Mouse (Mus musculus): Measurements from ENCODE around the gene Taar5. TPM values are rescaled to one million over a fixed set of nuclear protein-coding genes. Genes with fewer than 3 reads are reported as not detected.
A peak's percentile ranks its signal among the peaks of the same experiment; 100 is the strongest.

Gene Taar5
- polyA plus RNA-seq, 1 experiment, result not detected

DNA sequence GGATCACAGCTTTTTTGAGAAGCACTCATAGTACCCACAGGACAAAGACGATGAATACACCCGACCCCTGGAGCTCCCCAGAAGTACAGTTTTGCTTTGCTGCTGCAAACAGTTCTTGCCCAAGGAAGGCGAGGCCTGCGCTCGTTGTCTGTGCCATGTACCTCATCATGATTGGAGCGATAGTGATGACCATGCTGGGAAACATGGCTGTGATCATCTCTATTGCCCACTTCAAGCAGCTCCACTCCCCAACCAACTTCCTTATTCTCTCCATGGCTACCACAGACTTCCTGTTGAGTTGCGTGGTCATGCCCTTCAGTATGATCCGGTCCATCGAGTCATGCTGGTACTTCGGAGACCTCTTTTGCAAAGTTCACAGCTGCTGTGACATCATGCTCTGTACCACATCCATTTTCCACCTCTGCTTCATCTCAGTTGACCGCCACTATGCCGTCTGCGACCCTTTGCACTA is 10.0 kb upstream of the Taar5 start, which contains the start of gene Taar4:
Gene Taar4 (plus strand): TSS at position 51 of the 472 bp plus-strand sequence.
- Histone ChIP-seq H3K27ac (ENCODE audit: insufficient read depth, low read length) (no peak within 1 kb of the TSS), H3K4me3 (ENCODE audit: insufficient read depth, low read length) (no peak within 1 kb of the TSS), H3K4me1 (ENCODE audit: control insufficient read depth, insufficient read depth, low read length) (no peaks in the 10 kb centered on the region)
- TF ChIP-seq POLR2A (IDR thresholded peaks at IDR 0.05; ENCODE audit: low read depth, low read length) (no peak), CTCF (IDR thresholded peaks at IDR 0.05; ENCODE audit: borderline replicate concordance, insufficient read depth, low read length) (no peak)

DNA sequence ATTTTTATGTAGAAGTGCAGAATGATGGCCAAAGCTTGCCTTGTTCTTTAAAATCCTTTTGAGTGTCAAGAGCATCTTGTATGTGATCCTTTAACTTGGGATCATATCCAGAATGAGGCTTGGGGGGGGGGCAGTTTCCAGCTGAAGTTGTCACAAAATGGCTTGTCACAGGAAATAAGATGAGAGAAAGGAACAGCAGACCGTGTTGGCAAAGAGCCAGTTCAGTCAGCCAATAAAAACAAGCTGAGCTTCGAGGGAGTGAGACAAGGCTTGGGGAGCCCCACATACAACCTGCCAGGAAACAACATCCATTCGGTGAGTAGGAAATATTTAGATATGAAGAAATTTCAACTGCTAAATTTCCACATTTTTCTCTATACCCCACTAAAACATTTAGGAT is 7.1 kb upstream of the Taar5 start:
- TF ChIP-seq POLR2A (IDR thresholded peaks at IDR 0.05; ENCODE audit: low read depth, low read length) (no peak), CTCF (IDR thresholded peaks at IDR 0.05; ENCODE audit: borderline replicate concordance, insufficient read depth, low read length) (no peak)
- Histone ChIP-seq H3K27ac (ENCODE audit: insufficient read depth, low read length) (no peak overlapping the region), H3K4me3 (ENCODE audit: insufficient read depth, low read length) (no peak overlapping the region), H3K4me1 (ENCODE audit: control insufficient read depth, insufficient read depth, low read length) (no peaks in the 10 kb centered on the region)

DNA sequence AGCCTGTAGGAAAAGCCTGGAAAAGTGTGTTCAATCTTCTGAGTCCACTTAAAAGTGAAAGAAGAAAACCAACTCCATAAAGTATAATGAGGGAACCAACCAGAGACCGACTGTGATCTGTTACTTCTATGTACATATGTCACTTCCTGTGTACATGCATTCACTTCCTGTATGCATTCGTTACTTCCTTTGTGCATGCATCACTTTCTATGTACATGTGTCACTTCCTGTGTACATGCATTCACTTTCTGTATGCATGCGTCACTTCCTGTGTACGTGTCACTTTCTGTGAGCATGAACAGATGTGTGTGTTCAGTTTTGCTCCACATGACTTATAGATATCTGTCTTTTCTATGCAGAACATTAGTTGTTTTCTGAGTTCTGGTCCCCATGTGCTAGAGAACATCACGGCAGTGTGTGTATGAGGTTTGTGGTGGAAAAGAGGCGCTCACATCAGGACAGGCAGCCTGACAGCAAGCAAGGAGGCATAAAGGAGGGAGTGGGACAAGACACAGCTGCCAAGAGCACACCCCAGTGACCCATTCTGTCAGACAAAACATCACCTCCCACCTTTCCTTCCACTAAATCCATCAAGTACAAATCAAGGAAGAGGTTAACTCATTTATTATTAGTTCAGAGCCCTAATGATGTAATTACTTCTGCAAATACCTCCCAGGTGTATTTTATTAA is 5.4 kb upstream of the Taar5 start:
- no peak overlapping the region for H3K27ac ChIP-seq (ENCODE audit: insufficient read depth, low read length)
- TF ChIP-seq POLR2A (IDR thresholded peaks at IDR 0.05; ENCODE audit: low read depth, low read length), result no peak
- no peak for TF ChIP-seq CTCF (IDR thresholded peaks at IDR 0.05; ENCODE audit: borderline replicate concordance, insufficient read depth, low read length)
- H3K4me3 ChIP-seq (ENCODE audit: insufficient read depth, low read length), result no peak overlapping the region
- no peaks in the 10 kb centered on the region for H3K4me1 ChIP-seq (ENCODE audit: control insufficient read depth, insufficient read depth, low read length)

DNA sequence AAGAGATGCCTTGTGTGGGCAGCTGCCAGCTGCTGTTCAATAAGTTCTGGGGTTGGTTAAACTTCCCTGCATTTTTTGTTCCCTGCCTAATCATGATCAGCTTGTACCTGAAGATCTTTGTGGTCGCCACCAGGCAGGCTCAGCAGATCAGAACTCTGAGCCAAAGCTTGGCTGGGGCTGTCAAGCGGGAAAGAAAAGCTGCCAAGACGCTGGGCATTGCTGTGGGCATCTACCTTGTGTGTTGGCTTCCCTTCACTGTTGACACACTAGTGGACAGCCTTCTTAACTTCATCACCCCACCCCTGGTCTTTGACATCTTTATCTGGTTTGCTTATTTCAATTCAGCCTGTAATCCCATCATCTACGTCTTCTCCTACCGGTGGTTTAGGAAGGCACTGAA is 750 bp downstream of the Taar5 start:
- no peak for TF ChIP-seq POLR2A (IDR thresholded peaks at IDR 0.05; ENCODE audit: low read depth, low read length)
- TF ChIP-seq CTCF (IDR thresholded peaks at IDR 0.05; ENCODE audit: borderline replicate concordance, insufficient read depth, low read length), result no peak
- no peak overlapping the region for H3K27ac ChIP-seq (ENCODE audit: insufficient read depth, low read length)
- H3K4me1 ChIP-seq (ENCODE audit: control insufficient read depth, insufficient read depth, low read length), result no peaks in the 10 kb centered on the region
- no peak overlapping the region for H3K4me3 ChIP-seq (ENCODE audit: insufficient read depth, low read length)

DNA sequence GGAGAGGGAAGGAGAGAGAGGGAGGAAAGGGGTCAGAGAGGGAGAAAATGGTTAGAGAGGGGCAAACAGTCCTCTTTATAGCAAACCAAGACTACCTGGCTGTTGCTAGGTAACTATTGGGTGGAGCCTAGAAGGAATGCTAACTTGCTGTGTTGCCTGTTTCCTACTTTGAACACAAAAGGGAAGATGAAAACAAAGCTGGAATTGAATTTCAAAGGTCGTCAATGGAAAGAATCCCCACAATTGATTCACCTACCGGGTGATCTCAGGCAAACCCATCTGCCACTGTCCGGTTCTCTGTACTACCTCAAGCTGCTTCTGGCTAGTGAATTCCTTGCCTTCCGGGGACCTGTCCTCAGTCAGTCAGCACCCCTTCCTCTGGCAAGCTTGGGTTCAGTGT is 7.5 kb downstream of the Taar5 start:
- H3K27ac ChIP-seq (ENCODE audit: insufficient read depth, low read length), result no peak overlapping the region
- 0 out of 2 replicates have a peak, but pooled peaks cover 2% of the 10 kb centered on the region for H3K4me1 ChIP-seq (ENCODE audit: control insufficient read depth, insufficient read depth, low read length)
- TF ChIP-seq CTCF (IDR thresholded peaks at IDR 0.05; ENCODE audit: borderline replicate concordance, insufficient read depth, low read length) (no peak), POLR2A (IDR thresholded peaks at IDR 0.05; ENCODE audit: low read depth, low read length) (no peak)
- H3K4me3 ChIP-seq (ENCODE audit: insufficient read depth, low read length), result no peak overlapping the region

DNA sequence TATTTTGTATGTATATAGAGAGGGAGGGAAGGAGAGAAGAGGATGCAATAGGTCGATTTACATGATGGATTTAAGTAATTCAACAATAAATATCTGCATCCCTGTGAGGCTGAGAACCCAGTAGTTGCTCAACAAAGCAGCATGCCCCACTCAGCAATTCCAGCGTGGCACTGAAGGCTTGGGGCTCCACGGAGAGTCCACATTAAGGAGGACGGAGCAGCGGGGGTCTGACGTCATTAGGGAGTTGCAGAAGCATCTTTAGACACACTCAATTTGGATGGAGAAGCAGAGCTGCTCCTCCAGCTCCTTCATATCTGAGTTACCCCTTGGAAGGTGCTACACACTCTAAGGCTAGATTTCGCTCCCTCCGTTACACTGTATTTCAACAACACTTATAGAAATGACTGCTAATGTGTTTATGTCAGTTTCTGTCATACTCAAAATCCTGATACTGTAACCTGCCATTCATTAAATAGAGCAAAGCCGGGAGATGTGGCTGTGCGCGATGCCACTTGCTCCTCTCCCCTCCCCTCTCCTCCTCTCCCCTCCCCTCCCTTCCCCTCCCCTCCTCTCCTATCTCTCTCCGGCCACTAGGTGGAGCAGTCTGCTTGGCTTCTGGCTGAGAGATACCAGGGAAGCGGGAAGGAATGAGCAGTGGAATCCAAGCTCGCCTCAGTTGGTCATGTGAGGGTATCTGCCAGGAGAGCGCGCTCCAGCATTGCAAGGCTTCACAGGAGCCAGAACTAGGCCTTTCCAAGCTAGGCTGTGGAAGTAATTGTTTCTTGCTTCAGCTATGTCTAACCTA is 8.6 kb downstream of the Taar5 start:
- no peak for TF ChIP-seq POLR2A (IDR thresholded peaks at IDR 0.05; ENCODE audit: low read depth, low read length)
- peak; percentile 71 for TF ChIP-seq CTCF (IDR thresholded peaks at IDR 0.05; ENCODE audit: borderline replicate concordance, insufficient read depth, low read length)
- no peak overlapping the region for H3K27ac ChIP-seq (ENCODE audit: insufficient read depth, low read length)
- H3K4me1 ChIP-seq (ENCODE audit: control insufficient read depth, insufficient read depth, low read length), result 0 out of 2 replicates have a peak, but pooled peaks cover 2% of the 10 kb centered on the region
- H3K4me3 ChIP-seq (ENCODE audit: insufficient read depth, low read length), result no peak overlapping the region

DNA sequence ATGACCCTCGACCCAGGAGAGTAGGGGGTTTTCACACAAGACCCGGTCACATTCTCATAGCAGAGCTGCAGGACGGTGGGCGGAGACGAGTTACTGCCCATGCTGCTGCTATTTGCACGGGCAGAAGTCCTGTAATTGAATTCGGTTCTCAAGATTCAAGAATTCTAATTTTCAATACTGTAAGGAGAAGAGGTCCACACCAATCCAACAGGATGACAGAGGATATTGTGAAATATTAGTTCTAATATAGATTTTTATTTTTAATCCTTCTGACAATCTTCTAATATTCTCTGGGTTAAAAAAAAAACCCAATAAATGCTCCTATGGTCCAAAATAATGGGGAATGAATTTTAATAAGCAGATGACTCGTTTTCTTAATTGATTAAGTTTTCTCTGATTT is 15.0 kb downstream of the Taar5 start, which contains the start of gene Taar6:
Gene Taar6 (minus strand): TSS at position 101 of the 400 bp plus-strand sequence.
- no peaks in the 10 kb centered on the region for H3K4me1 ChIP-seq (ENCODE audit: control insufficient read depth, insufficient read depth, low read length)
- H3K4me3 ChIP-seq (ENCODE audit: insufficient read depth, low read length), result no peak within 1 kb of the TSS
- H3K27ac ChIP-seq (ENCODE audit: insufficient read depth, low read length), result no peak within 1 kb of the TSS
- TF ChIP-seq CTCF (IDR thresholded peaks at IDR 0.05; ENCODE audit: borderline replicate concordance, insufficient read depth, low read length), result no peak
- no peak for TF ChIP-seq POLR2A (IDR thresholded peaks at IDR 0.05; ENCODE audit: low read depth, low read length)

DNA sequence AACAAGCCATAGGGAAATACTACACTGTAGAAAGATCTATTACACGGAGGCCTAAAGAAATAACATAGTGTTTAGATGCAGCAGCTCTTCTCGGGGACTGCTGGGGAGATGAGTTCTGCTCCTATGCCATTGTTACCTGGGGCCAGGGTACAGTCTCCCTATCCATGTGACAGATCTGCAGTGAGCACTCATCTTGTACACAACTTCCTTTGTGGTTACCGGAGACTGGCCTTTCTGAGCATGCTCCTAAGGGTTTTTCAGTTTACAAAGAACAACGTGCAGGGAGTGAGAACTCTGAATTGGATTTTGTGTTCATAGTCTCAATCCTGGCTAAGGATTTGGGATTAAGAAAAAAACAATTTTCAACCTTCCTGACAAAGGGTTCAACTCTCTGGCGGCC is 15.9 kb downstream of the Taar5 start:
- no peak for TF ChIP-seq CTCF (IDR thresholded peaks at IDR 0.05; ENCODE audit: borderline replicate concordance, insufficient read depth, low read length)
- no peak for TF ChIP-seq POLR2A (IDR thresholded peaks at IDR 0.05; ENCODE audit: low read depth, low read length)
- no peak overlapping the region for H3K4me3 ChIP-seq (ENCODE audit: insufficient read depth, low read length)
- no peak overlapping the region for H3K27ac ChIP-seq (ENCODE audit: insufficient read depth, low read length)
- H3K4me1 ChIP-seq (ENCODE audit: control insufficient read depth, insufficient read depth, low read length), result no peaks in the 10 kb centered on the region

DNA sequence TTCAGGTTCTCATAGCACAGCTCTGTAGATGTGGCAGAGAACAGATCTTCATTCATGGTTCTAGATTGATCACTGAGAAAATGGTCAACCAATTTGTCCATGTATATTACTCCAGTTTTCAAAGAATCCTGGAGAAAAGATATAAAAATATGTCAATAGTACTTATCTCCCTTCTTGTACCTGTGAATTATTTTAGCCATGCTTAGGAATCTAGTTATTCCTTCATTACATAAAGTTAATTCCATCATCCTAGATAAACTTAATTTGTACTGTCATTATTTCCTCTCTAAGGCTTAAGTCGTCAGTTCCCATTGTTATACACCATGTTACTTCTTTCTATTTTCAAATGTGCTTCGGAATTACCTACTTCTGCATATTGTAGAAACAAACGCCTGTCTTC is 22.9 kb downstream of the Taar5 start, which contains the start of gene Taar7a:
Gene Taar7a (minus strand): TSS at position 101 of the 400 bp plus-strand sequence.
- Histone ChIP-seq H3K4me1 (ENCODE audit: control insufficient read depth, insufficient read depth, low read length) (no peaks in the 10 kb centered on the region), H3K27ac (ENCODE audit: insufficient read depth, low read length) (no peak within 1 kb of the TSS), H3K4me3 (ENCODE audit: insufficient read depth, low read length) (no peak within 1 kb of the TSS)
- TF ChIP-seq CTCF (IDR thresholded peaks at IDR 0.05; ENCODE audit: borderline replicate concordance, insufficient read depth, low read length) (no peak), POLR2A (IDR thresholded peaks at IDR 0.05; ENCODE audit: low read depth, low read length) (no peak)

DNA sequence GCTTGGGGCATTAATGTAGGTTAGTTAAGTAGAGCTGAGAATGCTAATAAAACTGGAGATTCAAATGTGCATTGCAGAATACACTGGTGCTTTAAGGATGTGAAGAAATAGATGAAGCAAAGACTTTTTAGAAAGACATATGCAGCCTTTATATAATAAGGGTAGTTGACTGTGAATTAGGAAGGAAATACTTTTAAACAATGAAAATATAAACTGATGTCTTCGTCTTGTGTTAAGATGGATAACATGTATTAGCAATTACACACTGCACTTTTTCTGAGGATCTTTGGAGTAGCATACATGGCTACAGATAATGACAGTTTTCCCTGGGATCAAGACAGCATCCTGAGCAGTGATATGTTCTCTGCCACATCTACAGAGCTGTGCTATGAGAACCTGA is 29.1 kb downstream of the Taar5 start, which contains the start of gene Taar7b:
Gene Taar7b (plus strand): TSS at position 301 of the 400 bp plus-strand sequence.
- Histone ChIP-seq H3K4me3 (ENCODE audit: insufficient read depth, low read length) (no peak within 1 kb of the TSS), H3K27ac (ENCODE audit: insufficient read depth, low read length) (no peak within 1 kb of the TSS), H3K4me1 (ENCODE audit: control insufficient read depth, insufficient read depth, low read length) (no peaks in the 10 kb centered on the region)
- TF ChIP-seq POLR2A (IDR thresholded peaks at IDR 0.05; ENCODE audit: low read depth, low read length) (no peak), CTCF (IDR thresholded peaks at IDR 0.05; ENCODE audit: borderline replicate concordance, insufficient read depth, low read length) (no peak)
